Mouse (Mus musculus) E14TG2a.4 (cell line): Measurements from ENCODE around the gene Stam2.

Source experiments
- CTCF ChIP-seq: conservative IDR thresholded peaks from 2 replicates; pipeline ENCODE4 v1.5.1; 2014; ENCODE audit warnings: low read length
- NANOG ChIP-seq: IDR thresholded peaks from 2 replicates; pipeline ENCODE4 v1.6.1; 2014; ENCODE audit warnings: borderline replicate concordance, low read length, mixed read lengths
- POU5F1 ChIP-seq: IDR thresholded peaks from 2 replicates; pipeline ENCODE4 v1.6.1; 2014; ENCODE audit warnings: low read length, borderline replicate concordance

DNA sequence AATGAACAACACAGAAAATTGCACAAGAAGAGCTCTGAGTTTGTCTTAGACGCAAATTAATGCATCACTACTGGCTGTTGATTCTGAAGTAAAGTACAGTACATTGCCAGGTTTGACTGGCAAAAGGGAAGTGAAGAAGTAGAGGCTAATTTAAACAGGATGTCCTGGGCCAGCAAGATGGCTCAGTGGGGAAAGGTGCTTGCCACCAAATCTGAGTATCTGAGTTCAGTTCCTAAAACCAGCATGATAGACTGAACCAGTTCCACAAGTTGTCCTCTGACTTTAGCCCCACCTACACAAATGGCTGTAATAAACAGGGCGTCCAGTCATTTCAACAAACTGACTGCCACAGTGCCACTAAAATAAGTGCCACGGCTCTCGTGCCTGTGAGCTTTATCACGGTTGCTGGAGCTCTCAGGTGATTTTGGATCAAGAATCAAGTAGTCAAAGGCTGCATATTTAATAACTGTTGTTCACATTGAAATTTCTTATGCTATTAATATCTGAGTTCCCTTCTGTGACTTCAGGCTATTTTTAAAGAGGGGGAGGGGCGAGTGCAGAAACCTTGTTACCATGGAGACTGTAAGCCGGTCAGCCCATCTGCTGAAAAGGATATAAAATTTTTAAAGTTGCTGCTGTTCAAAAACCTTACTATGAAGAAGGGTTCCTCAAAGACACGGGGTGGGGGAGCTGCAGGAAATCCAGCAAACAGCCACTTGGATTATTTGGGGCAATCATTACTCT, 94.7 kb downstream of the Stam2 start:
- TF ChIP-seq CTCF (no peak), NANOG (no peak), POU5F1 (no peak)
